Mouse (Mus musculus): ENCODE measurements at regions not wholly inside any gene's neighbourhood (a gene's known extent, or its start where the extent isn't known, plus 50 kb on each side); places are given as distances from the start of the nearest gene placed in this dataset.

DNA sequence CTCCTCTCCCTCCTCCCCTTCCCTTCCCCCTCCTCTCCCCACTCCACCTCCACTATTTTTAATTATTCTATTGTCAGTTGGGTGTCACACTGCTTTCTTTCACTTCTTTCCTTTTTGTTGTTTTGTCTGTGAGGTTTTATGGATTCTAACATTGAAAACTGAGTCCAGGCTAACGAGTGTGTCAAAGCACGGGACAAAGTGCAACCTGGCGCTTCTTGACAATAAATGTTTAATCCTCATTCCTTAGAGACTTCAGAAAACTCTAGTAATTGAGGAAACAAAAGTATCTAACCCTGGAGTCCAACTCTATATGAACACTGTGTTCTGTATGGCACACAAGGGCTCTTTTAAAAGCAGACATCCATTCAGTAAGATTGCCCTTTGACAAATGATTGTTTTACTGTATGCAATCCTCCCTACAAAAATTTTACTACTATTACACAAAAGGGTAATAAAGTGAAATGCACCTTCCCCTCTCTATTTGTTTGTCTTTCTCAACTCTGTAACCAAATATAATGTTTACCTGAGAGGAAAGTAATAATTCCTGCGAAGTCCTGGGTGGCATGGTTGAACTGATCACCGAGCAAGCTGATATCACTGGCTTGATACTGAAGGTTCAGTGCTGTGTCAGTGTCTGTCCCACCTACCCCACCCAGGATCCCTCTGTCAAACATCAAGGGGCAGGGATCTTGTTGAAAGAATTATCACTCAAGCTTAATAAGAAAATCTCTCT, 334.1 kb downstream of the Ppargc1a start:
- no peak for TF ChIP-seq POLR2A (IDR thresholded peaks at IDR 0.05; ENCODE audit: borderline replicate concordance, extremely low read depth, insufficient read depth, insufficient read length, poor library complexity, severe bottlenecking)
- TF ChIP-seq CTCF (IDR thresholded peaks at IDR 0.05; ENCODE audit: borderline replicate concordance, extremely low read depth, insufficient read depth, insufficient read length), result no peak
